ENCODE assay signal across 18 mouse cellular contexts in the genomic region with DNA sequence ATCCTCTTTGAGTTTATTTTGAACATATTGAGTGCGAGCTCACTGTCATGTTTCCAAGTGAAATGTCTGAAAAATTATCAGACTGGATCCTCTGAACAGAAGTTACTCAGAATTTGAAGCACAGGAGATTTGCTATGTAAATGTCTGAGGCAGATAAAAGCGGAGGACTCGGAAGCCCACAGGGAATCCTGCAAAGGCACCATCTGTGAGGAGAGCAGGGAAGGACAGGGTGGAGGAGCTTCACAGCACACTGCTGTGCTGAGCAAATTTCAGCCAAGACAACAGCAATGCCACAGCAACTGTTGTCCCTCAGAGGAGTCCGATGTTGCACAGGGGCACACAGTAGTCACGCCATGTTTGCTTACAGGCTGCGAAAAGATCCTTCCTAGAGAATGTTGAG.
DNase-seq lines count a peak whose midpoint lies in the region; ATAC-seq and TF ChIP-seq lines count a peak whose summit lies in the region.
"Had no signal": no experiment of that assay in that cellular context is flagged by ENCODE, and none has a peak within 500 bp of the region (broad histone marks: within the 10 kb centered on the region; RNA-seq: fewer than 3 reads in every experiment).

No protein-coding gene starts in this region.

- H3K9ac ChIP-seq in midbrain, embryonic 11.5 days (ENCODE audit: low read length), result no peak overlapping the region
- H3K9ac ChIP-seq in midbrain, postnatal 0 days (replicated peaks; ENCODE audit: low read length, poor library complexity, severe bottlenecking), result no peak overlapping the region
- H3K9ac ChIP-seq: heart, embryonic 15.5 days; hindbrain, embryonic 15.5 days; limb, embryonic 12.5 days; liver, embryonic 14.5 days had no signal

- ATAC-seq in frontal cortex, adult (ENCODE audit: low TSS enrichment), result peak; percentile 98
- peak; percentile 47; the same call in 1 of the 2 replicates for ATAC-seq in midbrain, embryonic 11.5 days (ENCODE audit: low FRiP score)
- no peak for ATAC-seq in midbrain, postnatal 0 days (ENCODE audit: low FRiP score)
- ATAC-seq in erythroid progenitor cell, adult 5-6 weeks (replicated peaks; ENCODE audit: low FRiP score, poor library complexity, severe bottlenecking), result no peak
- ATAC-seq: intestine, postnatal 0 days; lung, postnatal 0 days had no signal

- H3K4me3 ChIP-seq in midbrain, embryonic 11.5 days (ENCODE audit: low read depth, low read length), result no peak overlapping the region
- H3K4me3 ChIP-seq in midbrain, postnatal 0 days (ENCODE audit: low read depth, low read length), result no peak overlapping the region
- H3K4me3 ChIP-seq in thymus, adult 2 months (ENCODE audit: control insufficient read depth, insufficient read depth, low read length), result no peak overlapping the region
- H3K4me3 ChIP-seq: heart, embryonic 15.5 days; hindbrain, embryonic 15.5 days; limb, embryonic 12.5 days; megakaryocyte, embryonic 14.5 days had no signal

- DNase-seq in frontal cortex, postnatal 25 days (ENCODE audit: low spot score in 2 of 2), result no peak
- no peak for DNase-seq in midbrain, embryonic 11.5 days (ENCODE audit: low spot score, missing footprints)
- no peak for DNase-seq in midbrain, postnatal 0 days (ENCODE audit: low spot score)
- peak; percentile 15 to 32 for DNase-seq in layer of hippocampus, postnatal 36 days
- DNase-seq in right cerebral cortex, postnatal 25 days, result peak; percentile 28
- no peak for DNase-seq in thymus, adult 2 months
- DNase-seq: cerebellum, adult 2 months; heart, adult 11 months; kidney, postnatal 14 days had no signal

- H3K27me3 ChIP-seq in midbrain, embryonic 11.5 days (ENCODE audit: control insufficient read depth, insufficient read depth, low read length), result no peaks in the 10 kb centered on the region
- no peaks in the 10 kb centered on the region for H3K27me3 ChIP-seq in midbrain, postnatal 0 days (ENCODE audit: insufficient read depth, low read length)
- no peaks in the 10 kb centered on the region for H3K27me3 ChIP-seq in thymus, adult 2 months (ENCODE audit: control insufficient read depth, insufficient read depth, low read length)
- H3K27me3 ChIP-seq: heart, embryonic 15.5 days; hindbrain, embryonic 15.5 days; limb, embryonic 12.5 days; megakaryocyte, embryonic 14.5 days had no signal

- TF ChIP-seq CTCF in midbrain, postnatal 0 days (IDR thresholded peaks at IDR 0.05), result no peak
- no peak for TF ChIP-seq CTCF in thymus, adult 2 months (IDR thresholded peaks at IDR 0.05; ENCODE audit: borderline replicate concordance, control insufficient read depth, extremely low read depth, insufficient read depth, low read length, poor library complexity)

- no peaks in the 10 kb centered on the region for H3K36me3 ChIP-seq in midbrain, embryonic 11.5 days (ENCODE audit: control insufficient read depth, insufficient read depth, low read length)
- no peaks in the 10 kb centered on the region for H3K36me3 ChIP-seq in midbrain, postnatal 0 days (ENCODE audit: insufficient read depth, low read length)
- no peaks in the 10 kb centered on the region for H3K36me3 ChIP-seq in thymus, adult 2 months (ENCODE audit: control insufficient read depth, insufficient read depth, low read length)
- H3K36me3 ChIP-seq: heart, embryonic 15.5 days; hindbrain, embryonic 15.5 days; limb, embryonic 12.5 days had no signal

- peaks cover 3% of the 10 kb centered on the region for H3K4me1 ChIP-seq in midbrain, embryonic 11.5 days (ENCODE audit: control insufficient read depth, insufficient read depth, low read length)
- no peaks in the 10 kb centered on the region for H3K4me1 ChIP-seq in midbrain, postnatal 0 days (ENCODE audit: insufficient read depth, low read length)
- no peaks in the 10 kb centered on the region for H3K4me1 ChIP-seq in thymus, adult 2 months (replicated peaks; ENCODE audit: control insufficient read depth, insufficient read depth, low read length)
- H3K4me1 ChIP-seq: hindbrain, embryonic 15.5 days; limb, embryonic 12.5 days; megakaryocyte, embryonic 14.5 days had no signal

- 75% methylated on average over 6 of the region's 6 CpGs for WGBS in midbrain, embryonic 11.5 days
- 62% methylated on average over 6 of the region's 6 CpGs for WGBS in midbrain, postnatal 0 days
- WGBS in thymus, adult 2 months, result 95% methylated on average over 6 of the region's 6 CpGs

- TF ChIP-seq POLR2A in thymus, adult 2 months (IDR thresholded peaks at IDR 0.05; ENCODE audit: control insufficient read depth, extremely low read depth, insufficient read depth, low read length, poor library complexity), result no peak

- H3K27ac ChIP-seq in midbrain, embryonic 11.5 days (ENCODE audit: low read depth, low read length), result no peak overlapping the region
- no peak overlapping the region for H3K27ac ChIP-seq in midbrain, postnatal 0 days (ENCODE audit: low read depth, low read length)
- H3K27ac ChIP-seq in thymus, adult 2 months (ENCODE audit: control insufficient read depth, insufficient read depth, low read length), result no peak overlapping the region
- H3K27ac ChIP-seq: heart, embryonic 15.5 days; hindbrain, embryonic 15.5 days; limb, embryonic 12.5 days; liver, embryonic 14.5 days had no signal

- no peaks in the 10 kb centered on the region for H3K9me3 ChIP-seq in midbrain, embryonic 11.5 days (ENCODE audit: control insufficient read depth, low read length)
- no peaks in the 10 kb centered on the region for H3K9me3 ChIP-seq in midbrain, postnatal 0 days (ENCODE audit: low read length)
- H3K9me3 ChIP-seq: heart, embryonic 15.5 days; hindbrain, embryonic 15.5 days; limb, embryonic 12.5 days had no signal

- no peak overlapping the region for H3K4me2 ChIP-seq in midbrain, embryonic 11.5 days
- no peak overlapping the region for H3K4me2 ChIP-seq in midbrain, postnatal 0 days (ENCODE audit: low read depth, low read length, poor library complexity, severe bottlenecking)
- H3K4me2 ChIP-seq: heart, embryonic 15.5 days; hindbrain, embryonic 15.5 days; limb, embryonic 12.5 days had no signal

Comparison
In these comparisons a context has a peak if more than half of its experiments do, and no peak if none do; other contexts are left out.
1. ATAC-seq: peak in frontal cortex, adult (single experiment) and midbrain, embryonic 11.5 days (single experiment); none in midbrain, postnatal 0 days (single experiment) and erythroid progenitor cell, adult 5-6 weeks (single experiment).
2. DNase-seq: peak in layer of hippocampus, postnatal 36 days (2 of 2) and right cerebral cortex, postnatal 25 days (single experiment); none in frontal cortex, postnatal 25 days (0 of 2), midbrain, embryonic 11.5 days (single experiment), midbrain, postnatal 0 days (single experiment) and thymus, adult 2 months (single experiment).